Mouse (Mus musculus) heart, postnatal 0 days (tissue): ENCODE data around the gene Cacna2d2. TPM values are rescaled to one million over a fixed set of nuclear protein-coding genes. Genes with fewer than 3 reads are reported as not detected.

ENCODE experiments used
- ATAC-seq: fragments of 200-750 bp; cut with Nextera tagmentation; 2 replicates; pipeline ENCODE4 v1.8.0; 2017; ENCODE audit warnings: low read depth, moderate number of reproducible peaks, moderate library complexity; ENCODE audit not compliant: insufficient read depth
- DNase-seq: peaks from one replicate; pipeline ENCODE4 v3.0.0-alpha.2; 2016; ENCODE audit warnings: low spot score
- H3K27ac ChIP-seq: fragments of 300-500 bp; sonication (generic); 2 replicates; pipeline ENCODE4 v1.5.1; 2014; ENCODE audit warnings: low read depth, mild to moderate bottlenecking
- H3K27me3 ChIP-seq: fragments of 300-500 bp; sonication (generic); 2 replicates; pipeline ENCODE4 v1.6.1; 2014; ENCODE audit warnings: low read length, mixed read lengths; ENCODE audit not compliant: control insufficient read depth, insufficient read depth
- H3K36me3 ChIP-seq: fragments of 300-500 bp; sonication (generic); replicated peaks from 2 replicates; pipeline ENCODE4 v1.6.1; 2014; ENCODE audit warnings: low read length, mixed read lengths; ENCODE audit not compliant: control insufficient read depth, insufficient read depth
- H3K4me1 ChIP-seq: fragments of 300-500 bp; sonication (generic); 2 replicates; pipeline ENCODE4 v1.6.1; 2014; ENCODE audit warnings: antibody characterized with exemption; ENCODE audit not compliant: control insufficient read depth, insufficient read depth
- H3K4me2 ChIP-seq: fragments of 300-500 bp; sonication (generic); 2 replicates; pipeline ENCODE4 v1.6.1; 2014; ENCODE audit warnings: low read depth, mild to moderate bottlenecking, low read length, moderate library complexity
- H3K4me3 ChIP-seq: fragments of 300-500 bp; sonication (generic); 2 replicates; pipeline ENCODE4 v1.5.1; 2014; ENCODE audit warnings: low read depth, low read length
- H3K9ac ChIP-seq: fragments of 300-500 bp; sonication (generic); replicated peaks from 2 replicates; pipeline ENCODE4 v1.6.1; 2014; ENCODE audit warnings: low read depth, low read length, mixed read lengths
- H3K9me3 ChIP-seq: fragments of 300-500 bp; sonication (generic); replicated peaks from 2 replicates; pipeline ENCODE4 v1.6.1; 2016; ENCODE audit warnings: low read length; ENCODE audit not compliant: control insufficient read depth
- CTCF ChIP-seq: IDR thresholded peaks from 2 replicates; pipeline ENCODE4 v1.5.1; 2016; ENCODE audit warnings: antibody characterized with exemption, control low read depth, low read depth
- EP300 ChIP-seq: IDR thresholded peaks from 2 replicates; pipeline ENCODE4 v1.6.1; 2016; ENCODE audit warnings: antibody characterized with exemption, low read depth
- WGBS: fragments of 180-500 bp; shearing (Covaris S2); extraction: QIAGEN DNeasy Blood & Tissue Kit; methylation state at CpG from one replicate; pipeline ENCODE4 v1.1.7; 2014; 5-methylcytosine and 5-hydroxymethylcytosine counted together
- polyA plus RNA-seq: library from polyadenylated mRNA; unstranded; fragments of >200 nt; fragmentation: Nextera tagmentation; extraction: Ambion mirVana; gene quantifications from 2 replicates; pipeline ENCODE4 v1.2.1, GENCODE M21; 2015
- total RNA-seq: library from RNA; depleted of rRNA; stranded (reverse); fragments of >200 nt; gene quantifications from 2 replicates; pipeline ENCODE4 v1.2.3, GENCODE M21; 2014; ENCODE audit warnings: low replicate concordance

The Cacna2d2 gene
- total and polyA plus RNA-seq, 2 experiments from 2014 or later: 1.1 to 34.8 TPM

DNA sequence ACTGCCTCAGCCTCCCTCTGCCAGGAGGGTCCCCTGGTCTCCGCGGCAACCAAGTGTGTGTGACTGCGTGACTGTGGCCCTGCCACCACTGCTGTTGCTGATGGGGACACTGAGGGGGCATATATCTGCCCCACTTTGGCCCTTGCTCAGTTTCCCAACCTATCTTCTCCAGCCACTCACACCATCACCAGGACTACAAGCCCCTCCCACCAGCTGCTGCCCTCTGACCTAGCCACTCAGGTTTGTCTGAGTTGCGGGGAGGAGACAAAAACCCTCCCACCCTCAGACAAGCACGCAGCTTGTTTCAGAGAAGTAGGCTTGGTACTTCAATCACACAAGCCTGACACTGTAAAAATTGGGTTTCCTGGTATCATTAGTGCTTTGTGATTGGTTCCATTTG lies 24.0 kb upstream of the Cacna2d2 start:
- Histone ChIP-seq H3K9ac (no peak overlapping the region), H3K36me3 (no peaks in the 10 kb centered on the region), H3K27ac (no peak overlapping the region), H3K9me3 (no peaks in the 10 kb centered on the region), H3K4me3 (no peak overlapping the region), H3K27me3 (peaks cover 58% of the 10 kb centered on the region), H3K4me2 (no peak overlapping the region), H3K4me1 (no peaks in the 10 kb centered on the region)
- DNase-seq: no peak
- no peak for ATAC-seq
- TF ChIP-seq CTCF (no peak), EP300 (no peak)
- WGBS: 36% methylated on average over 5 of the region's 5 CpGs

DNA sequence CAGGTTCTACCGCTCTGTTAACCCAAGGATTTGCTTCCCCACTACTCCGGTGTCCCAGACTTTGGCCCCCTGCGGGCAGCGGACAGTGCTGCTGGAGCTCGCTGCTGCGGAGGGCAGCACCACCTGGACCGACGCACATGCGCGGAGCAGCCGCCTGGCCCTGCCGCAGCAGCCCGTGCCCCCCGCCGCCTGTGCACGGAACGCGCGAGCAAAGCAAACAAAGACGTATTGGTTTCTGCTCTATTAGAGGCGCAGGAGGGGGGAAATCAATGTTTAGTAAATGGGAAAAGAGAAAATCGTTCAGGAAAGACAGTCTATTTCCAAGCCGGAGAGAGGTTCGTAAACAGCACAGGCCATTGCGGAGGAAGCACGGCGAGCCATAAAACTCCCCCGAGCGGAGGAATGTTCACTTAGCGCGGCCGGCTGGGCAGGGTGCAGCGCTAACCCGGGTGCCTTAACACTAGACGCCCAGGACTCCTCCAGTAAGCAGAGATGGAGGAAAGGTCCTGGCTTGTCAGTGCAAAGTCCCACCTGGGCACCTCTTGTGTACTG lies 21.4 kb upstream of the Cacna2d2 start:
- no peak for DNase-seq
- Histone ChIP-seq H3K9ac (no peak overlapping the region), H3K27me3 (peaks cover 84% of the 10 kb centered on the region), H3K27ac (no peak overlapping the region), H3K4me3 (peak overlapping the region; percentile 39), H3K36me3 (no peaks in the 10 kb centered on the region), H3K4me2 (peak overlapping the region; percentile 58), H3K9me3 (no peaks in the 10 kb centered on the region), H3K4me1 (no peaks in the 10 kb centered on the region)
- WGBS: 1% methylated on average over 35 of the region's 35 CpGs
- no peak for ATAC-seq
- TF ChIP-seq EP300 (no peak), CTCF (no peak)

DNA sequence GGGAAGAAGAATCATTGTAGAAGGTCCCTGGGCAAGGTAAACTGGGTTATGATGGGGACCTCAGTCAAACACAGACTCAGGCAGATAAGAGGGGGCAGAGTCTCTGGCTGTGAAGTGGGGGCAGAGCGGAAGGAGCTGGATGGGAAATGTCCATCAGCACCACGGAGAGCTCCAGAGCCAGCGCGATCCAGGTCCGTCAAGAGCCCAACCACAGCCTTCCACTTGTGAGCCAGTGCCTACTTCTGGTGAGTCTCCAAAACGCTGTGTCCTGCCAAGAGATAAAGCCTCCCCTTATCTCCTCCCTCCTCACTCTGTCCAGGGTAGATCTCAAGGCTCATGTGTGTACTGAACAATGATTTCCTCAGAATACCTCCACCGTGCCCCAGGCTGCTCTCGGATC lies 17.7 kb upstream of the Cacna2d2 start:
- Histone ChIP-seq H3K27me3 (peaks cover 75% of the 10 kb centered on the region), H3K4me2 (no peak overlapping the region), H3K9me3 (no peaks in the 10 kb centered on the region), H3K4me1 (no peaks in the 10 kb centered on the region), H3K9ac (no peak overlapping the region), H3K27ac (no peak overlapping the region), H3K36me3 (no peaks in the 10 kb centered on the region), H3K4me3 (no peak overlapping the region)
- ATAC-seq: peak; percentile 63
- peak; percentile 63 for DNase-seq
- TF ChIP-seq CTCF: no peak
- no peak for TF ChIP-seq EP300
- WGBS: 1% methylated on average over 8 of the region's 8 CpGs

DNA sequence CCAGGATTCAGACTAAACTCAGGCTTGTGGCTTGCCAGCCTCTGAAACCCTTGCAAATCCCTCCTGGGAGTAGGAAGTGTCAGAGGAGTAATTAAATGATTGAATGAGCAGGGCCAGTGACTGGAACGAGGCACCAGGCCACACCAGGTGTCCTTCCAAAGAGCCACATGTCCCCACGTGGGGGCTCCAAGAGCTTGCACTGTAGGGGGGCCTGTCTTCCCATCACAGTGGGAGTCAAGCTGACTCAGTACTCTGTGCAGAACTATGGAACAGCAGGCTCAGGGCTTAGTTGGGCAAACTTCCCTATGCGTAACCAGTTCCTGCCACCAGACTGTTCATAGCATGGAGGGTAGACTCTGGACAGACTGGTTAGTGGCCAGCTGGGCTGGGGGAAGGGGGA lies 15.0 kb upstream of the Cacna2d2 start:
- no peak overlapping the region for H3K9ac ChIP-seq
- no peaks in the 10 kb centered on the region for H3K4me1 ChIP-seq
- H3K4me2 ChIP-seq: no peak overlapping the region
- ATAC-seq (no peak), DNase-seq (no peak)
- H3K4me3 ChIP-seq: no peak overlapping the region
- H3K27me3 ChIP-seq: peaks cover 50% of the 10 kb centered on the region
- TF ChIP-seq EP300 (no peak), CTCF (no peak)
- H3K36me3 ChIP-seq: no peaks in the 10 kb centered on the region
- no peak overlapping the region for H3K27ac ChIP-seq
- 48% methylated on average over 3 of the region's 3 CpGs for WGBS
- H3K9me3 ChIP-seq: no peaks in the 10 kb centered on the region

DNA sequence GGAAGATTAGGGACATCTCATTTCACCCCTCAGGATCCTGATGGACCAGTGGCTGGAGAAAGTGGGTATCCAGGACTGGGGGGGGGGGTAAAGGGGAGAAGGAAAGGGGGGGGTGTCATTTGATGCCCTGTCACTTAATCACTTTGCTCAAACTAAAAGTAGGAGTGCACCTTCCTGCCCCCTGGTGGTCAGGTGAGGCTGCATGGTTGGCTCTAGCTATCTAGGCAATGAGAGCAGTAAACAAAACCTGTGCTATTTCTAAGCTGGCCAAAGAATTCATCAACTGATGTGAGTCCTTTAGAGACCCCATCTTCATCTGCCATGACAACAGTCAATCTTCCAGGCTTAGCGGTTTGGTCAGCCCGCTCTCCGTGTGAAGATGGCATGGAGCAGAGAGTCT lies 12.7 kb upstream of the Cacna2d2 start:
- H3K4me2 ChIP-seq: no peak overlapping the region
- H3K36me3 ChIP-seq: no peaks in the 10 kb centered on the region
- no peaks in the 10 kb centered on the region for H3K4me1 ChIP-seq
- H3K9ac ChIP-seq: no peak overlapping the region
- ATAC-seq: no peak
- H3K9me3 ChIP-seq: no peaks in the 10 kb centered on the region
- no peak overlapping the region for H3K27ac ChIP-seq
- H3K4me3 ChIP-seq: no peak overlapping the region
- no peak for DNase-seq
- peaks cover 27% of the 10 kb centered on the region for H3K27me3 ChIP-seq
- WGBS: 69% methylated on average over 3 of the region's 3 CpGs
- TF ChIP-seq EP300 (no peak), CTCF (peak; percentile 33)

DNA sequence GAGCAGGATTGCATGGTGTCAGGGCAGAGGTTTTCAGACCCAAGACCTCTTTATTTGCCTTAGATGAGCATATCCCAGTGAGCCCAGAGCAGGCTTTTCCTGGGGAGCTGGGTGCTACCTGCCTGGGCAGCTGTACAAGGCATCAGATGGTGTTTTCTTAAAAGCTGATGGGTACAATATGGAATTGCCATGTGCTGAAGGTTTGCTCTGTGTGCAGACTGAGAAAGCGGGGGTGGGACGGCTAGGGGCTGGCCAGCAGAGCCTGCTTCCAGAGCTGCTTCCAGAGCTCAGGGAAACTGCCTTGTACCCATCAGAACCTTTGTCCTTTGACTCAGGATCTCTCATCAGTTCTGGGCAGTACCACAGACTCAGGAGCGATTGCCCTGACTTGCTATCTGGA lies 11.7 kb upstream of the Cacna2d2 start:
- no peak for ATAC-seq
- Histone ChIP-seq H3K36me3 (no peaks in the 10 kb centered on the region), H3K27ac (no peak overlapping the region), H3K4me3 (no peak overlapping the region), H3K9ac (no peak overlapping the region), H3K4me1 (no peaks in the 10 kb centered on the region), H3K4me2 (no peak overlapping the region), H3K9me3 (no peaks in the 10 kb centered on the region), H3K27me3 (peaks cover 17% of the 10 kb centered on the region)
- no peak for DNase-seq
- WGBS: 84% methylated on average over 3 of the region's 3 CpGs
- no peak for TF ChIP-seq EP300
- TF ChIP-seq CTCF: no peak
